Mouse (Mus musculus) liver, embryonic 16.5 days (tissue): Measurements from ENCODE around the gene Dydc2. TPM values are rescaled to one million over a fixed set of nuclear protein-coding genes. Genes with fewer than 3 reads are reported as not detected.

Source experiments
- ATAC-seq: fragments of 200-750 bp; cut with Nextera tagmentation; 2 replicates; pipeline ENCODE4 v1.8.0; 2017; ENCODE audit warnings: low read depth, mild to moderate bottlenecking, moderate number of reproducible peaks, moderate library complexity
- H3K27ac ChIP-seq: fragments of 300-500 bp; sonication (generic); 2 replicates; pipeline ENCODE4 v1.5.1; 2014; ENCODE audit warnings: mild to moderate bottlenecking, low read length
- H3K27me3 ChIP-seq: fragments of 300-500 bp; sonication (generic); 2 replicates; pipeline ENCODE4 v1.6.1; 2014; ENCODE audit warnings: low read depth, low read length, mixed read lengths; ENCODE audit not compliant: control insufficient read depth, insufficient read depth
- H3K36me3 ChIP-seq: fragments of 300-500 bp; sonication (generic); 2 replicates; pipeline ENCODE4 v1.6.1; 2014; ENCODE audit warnings: mild to moderate bottlenecking; ENCODE audit not compliant: control insufficient read depth, insufficient read depth
- H3K4me1 ChIP-seq: fragments of 300-500 bp; sonication (generic); 2 replicates; pipeline ENCODE4 v1.6.1; 2014; ENCODE audit warnings: low read depth, low read length, mixed read lengths; ENCODE audit not compliant: control insufficient read depth
- H3K4me2 ChIP-seq: fragments of 300-500 bp; sonication (generic); 2 replicates; pipeline ENCODE4 v1.6.1; 2014; ENCODE audit warnings: low read depth, low read length, mixed read lengths
- H3K4me3 ChIP-seq: fragments of 300-500 bp; sonication (generic); 2 replicates; pipeline ENCODE4 v1.5.1; 2014; ENCODE audit warnings: low read depth, mild to moderate bottlenecking, low read length
- H3K9ac ChIP-seq: fragments of 300-500 bp; sonication (generic); 2 replicates; pipeline ENCODE4 v1.6.1; 2014; ENCODE audit warnings: low read depth, low read length
- H3K9me3 ChIP-seq: fragments of 300-500 bp; sonication (generic); replicated peaks from 2 replicates; pipeline ENCODE4 v1.6.1; 2016; ENCODE audit warnings: low read length; ENCODE audit not compliant: control insufficient read depth
- WGBS: fragments of 180-500 bp; shearing (Covaris S2); extraction: QIAGEN DNeasy Blood & Tissue Kit; methylation state at CpG from one replicate; pipeline ENCODE4 v1.1.7; 2014; ENCODE audit not compliant: insufficient replicate concordance; 5-methylcytosine and 5-hydroxymethylcytosine counted together
- polyA plus RNA-seq: library from polyadenylated mRNA; unstranded; fragments of >200 nt; fragmentation: Nextera tagmentation; extraction: Ambion mirVana; gene quantifications from 2 replicates; pipeline ENCODE4 v1.2.1, GENCODE M21; 2015

Dydc2 gene
- polyA plus RNA-seq, 1 experiment from 2014 or later: not detected

GRCm38 (mm10) chr14:41008138-41008537 lies 60.9 kb downstream of the Dydc2 start:
- 58% methylated on average over 2 of the region's 2 CpGs for WGBS
- Histone ChIP-seq H3K9me3 (no peaks in the 10 kb centered on the region), H3K27me3 (no peaks in the 10 kb centered on the region), H3K4me1 (peaks cover 61% of the 10 kb centered on the region), H3K27ac (peak overlapping the region; percentile 88), H3K36me3 (no peaks in the 10 kb centered on the region), H3K9ac (peak overlapping the region; percentile 53), H3K4me3 (peak overlapping the region; percentile 45), H3K4me2 (peak overlapping the region; percentile 60)
- ATAC-seq: peak; percentile 83

- Histone ChIP-seq H3K27me3 (no peaks in the 10 kb centered on the region), H3K36me3 (no peaks in the 10 kb centered on the region), H3K27ac (peak overlapping the region; percentile 88), H3K9me3 (no peaks in the 10 kb centered on the region), H3K9ac (peak overlapping the region; percentile 53), H3K4me2 (peak overlapping the region; percentile 60), H3K4me1 (peaks cover 57% of the 10 kb centered on the region), H3K4me3 (peak overlapping the region; percentile 45)
- 14% methylated on average over 5 of the region's 5 CpGs for WGBS
- ATAC-seq: peak; percentile 84
These were observed 61.4 kb downstream of the Dydc2 start for GRCm38 (mm10) chr14:41007641-41008040.

DNA sequence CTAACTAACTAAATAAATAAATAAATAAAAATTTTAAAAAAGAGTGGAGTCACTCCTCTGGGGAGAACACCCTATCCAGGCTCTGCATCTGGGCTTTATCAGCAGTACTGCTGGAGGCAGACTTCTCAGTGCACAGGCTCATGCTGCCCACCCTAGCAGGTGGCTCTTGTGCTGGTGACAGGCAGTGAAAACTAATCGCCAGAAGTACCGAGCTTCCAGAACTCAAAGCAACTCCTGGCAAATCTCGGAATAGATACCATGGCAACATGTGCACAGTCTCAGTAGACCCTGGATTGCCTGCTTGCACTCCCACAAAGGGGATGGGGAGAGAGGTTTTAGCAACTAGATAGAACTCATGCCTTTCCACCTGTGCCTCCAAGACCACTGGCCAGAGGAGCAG lies 62.1 kb downstream of the Dydc2 start:
- peak; percentile 87 for ATAC-seq
- H3K9ac ChIP-seq: peak overlapping the region; percentile 53
- H3K4me3 ChIP-seq: peak overlapping the region; percentile 45
- no peaks in the 10 kb centered on the region for H3K27me3 ChIP-seq
- peak overlapping the region; percentile 88 for H3K27ac ChIP-seq
- H3K4me2 ChIP-seq: peak overlapping the region; percentile 60
- 33% methylated on average over 3 of the region's 3 CpGs for WGBS
- no peaks in the 10 kb centered on the region; the same call in 1 of the 2 replicates for H3K36me3 ChIP-seq
- peaks cover 51% of the 10 kb centered on the region for H3K4me1 ChIP-seq
- H3K9me3 ChIP-seq: no peaks in the 10 kb centered on the region

DNA sequence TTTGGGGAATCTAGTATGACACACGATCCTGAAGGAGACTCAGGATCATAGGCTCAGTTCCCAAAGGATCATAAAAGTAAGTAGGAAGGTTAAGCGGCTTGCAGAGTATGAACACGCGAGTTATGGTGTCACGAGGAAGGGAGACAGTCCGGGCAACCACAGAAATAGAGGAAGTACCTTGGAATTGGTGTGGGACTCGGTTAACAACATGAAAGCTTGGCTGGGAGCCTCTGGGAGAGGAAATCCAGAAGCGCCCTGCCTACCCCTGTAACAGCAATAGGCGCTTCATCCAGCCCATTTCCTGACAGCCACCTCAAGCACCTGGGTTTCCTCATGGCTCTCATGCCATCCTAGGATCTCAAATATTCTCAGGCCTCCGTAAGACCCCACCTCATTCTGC lies 62.7 kb downstream of the Dydc2 start:
- H3K9me3 ChIP-seq: no peaks in the 10 kb centered on the region
- H3K27ac ChIP-seq: peak overlapping the region; percentile 88
- ATAC-seq: no peak
- peak overlapping the region; percentile 52 for H3K9ac ChIP-seq
- H3K36me3 ChIP-seq: no peaks in the 10 kb centered on the region; the same call in none of the 2 replicates
- peak overlapping the region; percentile 60 for H3K4me2 ChIP-seq
- WGBS: 63% methylated on average over 10 of the region's 10 CpGs
- no peaks in the 10 kb centered on the region for H3K27me3 ChIP-seq
- H3K4me3 ChIP-seq: peak overlapping the region; percentile 45
- H3K4me1 ChIP-seq: peaks cover 50% of the 10 kb centered on the region

GRCm38 (mm10) chr14:41005716-41006115 lies 63.3 kb downstream of the Dydc2 start:
- no peaks in the 10 kb centered on the region for H3K9me3 ChIP-seq
- 83% methylated on average over 9 of the region's 9 CpGs for WGBS
- peak overlapping the region; percentile 45 for H3K4me3 ChIP-seq
- peaks cover 50% of the 10 kb centered on the region for H3K4me1 ChIP-seq
- peaks cover 2% of the 10 kb centered on the region for H3K36me3 ChIP-seq
- ATAC-seq: no peak
- H3K4me2 ChIP-seq: peak overlapping the region; percentile 60
- H3K27ac ChIP-seq: peak overlapping the region; percentile 88
- H3K9ac ChIP-seq: peak overlapping the region; percentile 52
- H3K27me3 ChIP-seq: no peaks in the 10 kb centered on the region

GRCm38 (mm10) chr14:41004201-41005141 lies 64.5 kb downstream of the Dydc2 start:
- no peak for ATAC-seq
- peaks cover 3% of the 10 kb centered on the region for H3K36me3 ChIP-seq
- H3K9me3 ChIP-seq: no peaks in the 10 kb centered on the region
- no peak overlapping the region for H3K9ac ChIP-seq
- 72% methylated on average over 22 of the region's 22 CpGs for WGBS
- no peaks in the 10 kb centered on the region for H3K27me3 ChIP-seq
- peaks cover 42% of the 10 kb centered on the region for H3K4me1 ChIP-seq
- no peak overlapping the region for H3K27ac ChIP-seq
- H3K4me2 ChIP-seq: peak overlapping the region; percentile 6
- no peak overlapping the region for H3K4me3 ChIP-seq

- no peaks in the 10 kb centered on the region for H3K27me3 ChIP-seq
- H3K4me3 ChIP-seq: no peak overlapping the region
- WGBS: 83% methylated on average over 5 of the region's 5 CpGs
- H3K4me2 ChIP-seq: no peak overlapping the region
- no peak overlapping the region for H3K27ac ChIP-seq
- no peak for ATAC-seq
- H3K36me3 ChIP-seq: peaks cover 16% of the 10 kb centered on the region
- H3K4me1 ChIP-seq: peaks cover 16% of the 10 kb centered on the region
- H3K9me3 ChIP-seq: no peaks in the 10 kb centered on the region
- no peak overlapping the region for H3K9ac ChIP-seq
These were observed 67.4 kb downstream of the Dydc2 start for GRCm38 (mm10) chr14:41001576-41001975.

DNA sequence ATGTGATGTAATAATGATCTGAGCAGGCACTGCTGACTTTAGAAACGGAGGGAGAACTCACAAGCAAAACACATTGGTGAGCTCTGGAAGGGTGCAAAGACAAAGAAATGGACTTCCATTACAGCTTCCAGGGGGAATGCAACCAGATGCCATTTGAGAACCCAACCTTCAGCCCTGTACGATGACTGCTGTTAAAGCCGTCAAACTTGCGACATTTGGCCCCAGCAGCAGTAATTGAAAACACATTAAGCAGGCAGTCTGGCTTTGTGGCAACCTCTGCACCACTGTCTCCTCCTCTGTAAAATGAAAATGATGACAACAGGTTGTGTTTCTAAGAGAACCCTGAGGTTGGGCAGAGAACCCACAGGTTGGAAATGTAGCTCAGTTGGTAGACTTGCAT lies 68.2 kb downstream of the Dydc2 start:
- no peaks in the 10 kb centered on the region for H3K27me3 ChIP-seq
- no peaks in the 10 kb centered on the region for H3K9me3 ChIP-seq
- no peak overlapping the region for H3K4me3 ChIP-seq
- no peak for ATAC-seq
- H3K4me2 ChIP-seq: no peak overlapping the region
- H3K4me1 ChIP-seq: peaks cover 8% of the 10 kb centered on the region
- no peak overlapping the region for H3K27ac ChIP-seq
- WGBS: 81% methylated on average over 4 of the region's 4 CpGs
- H3K36me3 ChIP-seq: peaks cover 16% of the 10 kb centered on the region
- no peak overlapping the region for H3K9ac ChIP-seq
